Mouse (Mus musculus): Measurements from ENCODE around the gene Kif4. TPM values are rescaled to one million over a fixed set of nuclear protein-coding genes. Genes with fewer than 3 reads are reported as not detected.

The Kif4 gene
- total and polyA plus RNA-seq, 2 experiments: 0.02 to 0.37 TPM

- 81% methylated on average over 3 of the region's 3 CpGs for WGBS
- Histone ChIP-seq H3K79me2 (ENCODE audit: control insufficient read depth, insufficient read depth, low read length) (peaks cover 3% of the 10 kb centered on the region; the same call in 1 of the 2 replicates), H3K27me3 (ENCODE audit: control insufficient read depth, insufficient read depth, low read length) (no peaks in the 10 kb centered on the region), H3K4me1 (ENCODE audit: control insufficient read depth, insufficient read depth, low read length) (peaks cover 4% of the 10 kb centered on the region), H3K9ac (ENCODE audit: low read depth, low read length) (no peak overlapping the region), H3K27ac (replicated peaks; ENCODE audit: insufficient read depth, low read depth, low read length) (no peak overlapping the region), H3K36me3 (ENCODE audit: control insufficient read depth, insufficient read depth, low read length) (no peaks in the 10 kb centered on the region), H3K4me3 (ENCODE audit: insufficient read depth, low read depth, low read length) (no peak overlapping the region)
- TF ChIP-seq POLR2A (IDR thresholded peaks at IDR 0.05; ENCODE audit: extremely low read depth, insufficient read depth, low read length): no peak
- TF ChIP-seq CTCF (IDR thresholded peaks at IDR 0.05; ENCODE audit: low read depth, low read length): no peak
- no peak for DNase-seq (ENCODE audit: extremely low read depth, low read depth, low spot score)
Measured at GRCm38 (mm10) chrX:100775405-100775804, 149.9 kb downstream of the Kif4 start.

- H3K4me3 ChIP-seq (ENCODE audit: insufficient read depth, low read depth, low read length): peak overlapping the region; percentile 97; the same call in 1 of the 2 replicates
- no peak for DNase-seq (ENCODE audit: extremely low read depth, low read depth, low spot score)
- no peaks in the 10 kb centered on the region for H3K27me3 ChIP-seq (ENCODE audit: control insufficient read depth, insufficient read depth, low read length)
- H3K79me2 ChIP-seq (ENCODE audit: control insufficient read depth, insufficient read depth, low read length): peaks cover 10% of the 10 kb centered on the region; the same call in 1 of the 2 replicates
- no peak overlapping the region for H3K9ac ChIP-seq (ENCODE audit: low read depth, low read length)
- H3K27ac ChIP-seq (replicated peaks; ENCODE audit: insufficient read depth, low read depth, low read length): peak overlapping the region; percentile 52
- 9% methylated on average over 9 of the region's 9 CpGs for WGBS
- peaks cover 4% of the 10 kb centered on the region for H3K4me1 ChIP-seq (ENCODE audit: control insufficient read depth, insufficient read depth, low read length)
- H3K36me3 ChIP-seq (ENCODE audit: control insufficient read depth, insufficient read depth, low read length): no peaks in the 10 kb centered on the region
- TF ChIP-seq POLR2A (IDR thresholded peaks at IDR 0.05; ENCODE audit: extremely low read depth, insufficient read depth, low read length) (no peak), CTCF (IDR thresholded peaks at IDR 0.05; ENCODE audit: low read depth, low read length) (peak; percentile 57; the same call in 1 of the 2 replicates)
Measured at GRCm38 (mm10) chrX:100776494-100776893, 151.0 kb downstream of the Kif4 start.

Other genes with a start within 250 kb of the Kif4 start
- not detected in 2 replicates for gene Otud6a, start 196.7 kb upstream of the Kif4 start, total RNA-seq (2014; rRNA removed)
- gene Otud6a, start 196.7 kb upstream of the Kif4 start, polyA plus RNA-seq (2012; rRNA removed): not detected in 2 replicates
- gene Awat2, start 183.0 kb upstream of the Kif4 start, total RNA-seq (2014; rRNA removed): 1.2 and 1.5 TPM in 2 replicates
- gene Awat2, start 183.0 kb upstream of the Kif4 start, polyA plus RNA-seq (2012; rRNA removed): 0.83 and 1.1 TPM in 2 replicates
- 52.2 and 63.2 TPM in 2 replicates for gene Igbp1, start 131.4 kb upstream of the Kif4 start, total RNA-seq (2014; rRNA removed)
- gene Igbp1, start 131.4 kb upstream of the Kif4 start, polyA plus RNA-seq (2012; rRNA removed): 18.5 and 20.4 TPM in 2 replicates
- gene Dgat2l6, start 100.9 kb upstream of the Kif4 start, total RNA-seq (2014; rRNA removed): not detected in 2 replicates
- not detected in 2 replicates for gene Dgat2l6, start 100.9 kb upstream of the Kif4 start, polyA plus RNA-seq (2012; rRNA removed)
- gene Awat1, start 53.5 kb upstream of the Kif4 start, total RNA-seq (2014; rRNA removed): not detected in 2 replicates
- not detected in 2 replicates for gene Awat1, start 53.5 kb upstream of the Kif4 start, polyA plus RNA-seq (2012; rRNA removed)
- gene P2ry4, start 30.9 kb upstream of the Kif4 start, total RNA-seq (2014; rRNA removed): 12.2 and 15.9 TPM in 2 replicates
- gene P2ry4, start 30.9 kb upstream of the Kif4 start, polyA plus RNA-seq (2012; rRNA removed): 14.7 and 20.4 TPM in 2 replicates
- not detected in 2 replicates for gene Arr3, start 20.2 kb upstream of the Kif4 start, total RNA-seq (2014; rRNA removed)
- gene Arr3, start 20.2 kb upstream of the Kif4 start, polyA plus RNA-seq (2012; rRNA removed): not detected in 2 replicates
- 18.3 and 20.0 TPM in 2 replicates for gene Pdzd11, start 831 bp downstream of the Kif4 start, total RNA-seq (2014; rRNA removed)
- 10.2 and 13.3 TPM in 2 replicates for gene Pdzd11, start 831 bp downstream of the Kif4 start, polyA plus RNA-seq (2012; rRNA removed)
- gene Gdpd2, start 104.1 kb downstream of the Kif4 start, total RNA-seq (2014; rRNA removed): not detected in 2 replicates
- not detected in 2 replicates for gene Gdpd2, start 104.1 kb downstream of the Kif4 start, polyA plus RNA-seq (2012; rRNA removed)
- gene Dlg3, start 142.0 kb downstream of the Kif4 start, total RNA-seq (2014; rRNA removed): 15.0 and 18.7 TPM in 2 replicates
- 5.0 and 6.2 TPM in 2 replicates for gene Dlg3, start 142.0 kb downstream of the Kif4 start, polyA plus RNA-seq (2012; rRNA removed)